Mouse (Mus musculus) bone marrow, adult 2 months (tissue): Measurements from ENCODE around the gene Crybg2.

ENCODE experiments used
- CTCF ChIP-seq: fragments of 200-500 bp; IDR thresholded peaks from 2 replicates; pipeline ENCODE4 v1.5.1; 2011; ENCODE audit warnings: low read length, control low read depth; ENCODE audit not compliant: control insufficient read depth, insufficient read depth
- POLR2A ChIP-seq: fragments of 200-500 bp; IDR thresholded peaks from 2 replicates; pipeline ENCODE4 v1.6.1; 2011; ENCODE audit warnings: low read depth, mild to moderate bottlenecking, control low read depth, low read length, borderline replicate concordance; ENCODE audit not compliant: control insufficient read depth

DNA sequence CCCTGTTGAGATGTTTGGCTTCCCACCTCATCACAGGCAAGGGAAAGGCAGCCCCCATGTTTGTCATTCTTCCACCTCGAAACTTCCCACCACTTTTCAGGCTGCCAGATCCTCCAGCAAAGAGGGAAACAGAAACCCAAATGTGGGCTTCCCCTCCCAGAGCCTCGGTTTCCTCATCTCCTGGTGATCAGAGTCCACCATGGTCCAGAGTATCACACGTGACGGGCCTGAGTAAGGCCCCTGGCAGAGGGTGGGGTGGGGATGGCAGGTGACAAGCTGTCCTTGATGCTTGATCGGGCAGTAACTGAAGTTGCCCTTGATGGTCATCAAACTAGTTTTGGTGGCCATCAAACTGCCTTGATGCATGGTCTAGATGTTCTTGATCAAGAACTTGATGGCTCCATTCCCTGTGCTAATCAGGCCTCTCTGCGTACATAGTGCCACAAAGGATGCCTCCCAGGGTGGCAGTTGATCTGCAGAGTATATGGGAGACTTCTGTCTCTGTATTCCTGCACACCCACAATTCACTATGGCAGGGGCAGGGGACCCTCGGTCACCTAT is 33.5 kb downstream of the Crybg2 start:
- TF ChIP-seq POLR2A (no peak), CTCF (no peak)
